Mouse (Mus musculus): Measurements from ENCODE around the gene Chmp5.

Gene Chmp5

DNA sequence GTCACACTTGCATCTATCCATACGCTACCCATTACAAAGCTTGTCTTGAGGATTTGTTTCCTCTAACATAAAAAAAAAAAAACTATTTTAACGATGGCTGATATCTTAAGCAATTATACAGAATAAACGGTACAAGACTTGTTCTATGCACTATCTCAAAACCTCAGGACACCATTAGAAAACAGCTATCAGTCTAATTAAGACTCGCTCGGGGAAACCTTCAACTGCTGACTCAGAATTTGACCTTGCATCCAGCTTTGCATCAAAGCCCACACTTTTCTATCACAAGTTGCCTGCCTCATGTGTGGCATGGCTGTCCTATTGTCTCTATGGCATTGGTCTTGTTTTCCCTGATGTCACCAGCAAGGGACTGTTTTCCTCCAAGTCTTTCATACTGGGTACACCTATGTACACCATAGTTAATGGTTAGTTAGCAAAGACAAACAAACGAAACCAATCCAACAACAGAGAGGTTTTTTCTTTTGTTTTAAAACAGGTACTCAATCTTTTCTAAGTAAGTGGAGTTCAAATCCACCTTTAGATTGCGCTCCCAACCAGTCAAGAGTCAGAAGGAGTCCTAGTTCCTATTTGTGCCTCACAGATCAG is 1.6 kb upstream of the Chmp5 start:
- no peak for DNase-seq (ENCODE audit: low spot score)

DNA sequence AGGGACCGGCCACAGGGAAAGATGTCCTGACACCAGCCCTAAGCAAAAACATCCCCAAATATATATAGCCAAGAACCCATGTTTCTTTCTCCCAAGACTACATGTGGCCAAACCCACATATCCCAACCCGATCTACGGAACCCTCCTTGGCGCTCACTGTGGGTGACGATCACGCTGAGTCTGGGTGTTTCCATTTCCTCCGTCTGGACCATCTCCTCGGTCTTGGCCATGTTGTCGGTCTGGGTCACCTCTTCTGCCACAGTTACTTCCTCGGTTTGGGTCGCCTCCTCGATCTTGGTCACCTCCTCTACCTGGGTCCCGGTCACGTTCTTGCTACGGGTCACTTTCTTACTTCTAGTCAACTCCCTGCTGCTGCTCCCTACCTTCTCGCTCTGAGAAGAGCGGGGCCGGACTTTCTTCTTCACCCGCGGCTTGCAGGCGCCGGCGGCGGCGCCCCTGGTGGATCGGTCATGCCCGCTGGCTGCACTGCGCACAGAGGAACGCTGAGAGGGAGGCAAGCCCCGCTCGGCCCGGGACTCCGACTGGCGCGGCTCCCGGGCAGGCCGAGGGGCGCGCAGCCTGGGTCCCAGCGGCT is 545 bp upstream of the Chmp5 start:
- no peak for DNase-seq (ENCODE audit: low spot score)

- DNase-seq (ENCODE audit: low spot score): peak; percentile 54
Measured at GRCm38 (mm10) chr4:40953521-40953920, 5.3 kb downstream of the Chmp5 start.

GRCm38 (mm10) chr4:40955942-40956341 is 7.7 kb downstream of the Chmp5 start:
- DNase-seq (ENCODE audit: low spot score): no peak

DNA sequence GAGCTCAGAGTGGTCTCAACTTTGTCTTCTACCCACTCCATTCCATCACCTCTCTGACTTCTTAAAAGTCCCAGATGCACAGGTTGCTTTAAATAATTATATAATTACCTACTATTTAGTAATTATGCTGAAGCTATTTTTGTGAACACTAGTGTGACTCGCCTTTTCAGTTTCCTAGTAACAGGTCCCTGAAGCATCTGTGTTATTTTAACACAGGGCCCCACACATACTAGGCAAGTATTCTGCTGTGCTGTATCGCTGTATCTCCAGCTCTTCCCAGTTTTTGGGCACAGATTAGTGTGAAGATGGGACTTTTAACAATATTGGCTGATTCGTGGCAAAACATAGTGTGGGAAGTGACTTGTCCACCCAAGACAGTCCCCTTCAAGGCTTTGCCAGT is 15.3 kb downstream of the Chmp5 start:
- DNase-seq (ENCODE audit: low spot score): no peak

- DNase-seq (ENCODE audit: low spot score): no peak
Measured at GRCm38 (mm10) chr4:40969161-40969560, 21.0 kb downstream of the Chmp5 start.

DNA sequence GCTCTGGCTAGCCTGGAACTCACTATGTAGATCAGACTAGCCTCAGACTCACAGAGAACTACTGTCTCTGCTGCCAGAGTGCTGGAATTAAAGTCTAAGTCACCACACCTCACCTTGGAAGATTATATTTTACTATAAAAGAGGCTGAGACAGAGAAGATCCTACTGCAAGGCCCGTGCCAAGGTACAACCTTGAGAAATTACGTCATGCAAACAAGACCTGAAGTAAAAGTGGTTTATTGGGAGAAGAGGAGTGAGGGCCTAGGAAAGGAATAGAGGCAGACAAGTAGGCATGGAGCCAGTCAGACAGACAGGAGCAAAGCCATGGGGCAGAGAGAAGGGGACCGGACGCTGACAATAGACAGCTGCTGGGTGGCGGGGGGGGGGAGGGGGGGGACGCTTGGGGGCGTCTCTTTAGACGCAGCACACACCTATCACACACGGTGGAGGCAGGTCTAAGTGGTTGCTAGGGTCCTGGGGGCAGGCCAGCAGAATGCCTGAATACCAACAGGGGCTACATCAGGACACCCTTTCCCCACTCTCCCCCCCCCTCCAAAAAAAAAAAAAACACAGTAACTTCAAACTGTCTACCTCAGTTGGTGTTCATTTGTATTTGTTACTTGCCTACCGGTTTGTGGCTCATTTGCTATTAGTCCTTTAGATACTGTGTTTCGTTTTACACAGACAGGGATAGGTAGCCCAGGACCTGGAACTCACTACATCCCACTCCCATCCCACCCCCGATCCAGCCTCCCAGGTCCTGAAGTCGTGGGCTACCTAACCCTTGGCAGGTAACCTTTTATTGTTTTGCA is 21.8 kb downstream of the Chmp5 start:
- DNase-seq (ENCODE audit: low spot score): no peak

GRCm38 (mm10) chr4:40970592-40970841 is 22.3 kb downstream of the Chmp5 start:
- DNase-seq (ENCODE audit: low spot score): no peak

- DNase-seq (ENCODE audit: low spot score): peak; percentile 95
Measured at GRCm38 (mm10) chr4:40970842-40971701, 22.9 kb downstream of the Chmp5 start, which contains the start of gene Nfx1. TSS of gene Nfx1 (plus strand) at chr4:40970906.

GRCm38 (mm10) chr4:40971744-40972143 is 23.5 kb downstream of the Chmp5 start:
- peak; percentile 76 for DNase-seq (ENCODE audit: low spot score)

DNA sequence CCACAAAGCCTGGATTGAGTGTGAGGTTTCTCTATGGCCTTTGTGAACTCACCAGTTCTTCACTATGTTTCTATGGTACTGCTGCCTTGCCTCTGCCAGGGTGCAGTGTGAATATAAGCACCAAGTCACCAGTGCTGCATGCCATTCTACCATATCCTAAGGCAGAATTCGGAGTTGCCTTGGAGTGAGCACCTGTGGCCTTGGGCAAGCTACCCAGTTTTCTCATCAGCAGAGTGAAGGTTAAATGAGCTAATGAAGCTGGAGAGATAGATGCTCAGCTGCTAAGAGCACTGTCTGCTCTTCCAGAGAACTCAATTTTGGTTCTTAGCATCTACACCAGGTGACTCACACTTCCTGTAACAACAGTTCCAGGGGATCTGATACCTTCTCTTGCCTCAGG is 25.8 kb downstream of the Chmp5 start:
- no peak for DNase-seq (ENCODE audit: low spot score)

GRCm38 (mm10) chr4:40975678-40976077 is 27.5 kb downstream of the Chmp5 start:
- no peak for DNase-seq (ENCODE audit: low spot score)

GRCm38 (mm10) chr4:40976651-40977050 is 28.4 kb downstream of the Chmp5 start:
- no peak for DNase-seq (ENCODE audit: low spot score)

DNA sequence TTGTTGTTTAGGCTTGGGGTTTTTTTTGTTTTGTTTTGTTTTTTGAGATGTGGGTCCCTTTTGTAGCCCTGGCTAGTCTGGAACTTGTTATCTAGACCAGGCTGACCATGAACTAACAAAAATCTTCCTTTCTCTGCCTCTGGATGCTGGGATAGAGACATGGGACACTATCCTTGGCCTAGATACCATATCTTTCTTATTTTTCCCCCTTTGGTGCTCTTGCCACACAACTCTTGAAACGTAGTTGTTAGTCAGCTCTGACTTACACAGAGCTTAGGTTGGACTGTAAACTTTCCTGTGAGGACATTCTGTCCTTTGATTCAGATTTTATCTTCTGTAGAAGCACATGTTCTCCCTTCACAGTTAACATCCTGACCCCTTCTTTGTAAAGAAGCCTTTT is 31.2 kb downstream of the Chmp5 start:
- no peak for DNase-seq (ENCODE audit: low spot score)

- DNase-seq (ENCODE audit: low spot score): no peak
Measured at GRCm38 (mm10) chr4:40982486-40982885, 34.3 kb downstream of the Chmp5 start.

GRCm38 (mm10) chr4:40983686-40984085 is 35.5 kb downstream of the Chmp5 start:
- DNase-seq (ENCODE audit: low spot score): no peak

GRCm38 (mm10) chr4:40989633-40990032 is 41.4 kb downstream of the Chmp5 start:
- no peak for DNase-seq (ENCODE audit: low spot score)

DNA sequence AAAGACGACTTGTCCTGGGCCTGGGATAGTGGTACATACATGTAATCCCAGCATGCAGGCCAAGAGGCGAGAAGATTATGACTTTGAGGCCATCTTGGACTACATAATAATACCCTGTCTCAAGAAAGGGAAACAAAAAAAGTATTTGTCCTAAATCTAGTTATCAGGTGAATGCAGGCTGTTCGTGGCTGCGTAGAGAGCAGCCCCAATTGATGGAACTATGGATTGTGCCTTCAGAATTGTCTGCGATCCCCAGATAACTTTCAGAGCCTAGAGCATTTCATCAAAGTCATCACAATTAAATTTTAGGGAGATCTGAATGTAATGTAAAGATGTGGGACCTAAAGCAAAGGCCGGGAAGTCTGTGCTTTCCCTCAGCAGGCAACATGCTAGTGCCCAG is 48.1 kb downstream of the Chmp5 start:
- no peak for DNase-seq (ENCODE audit: low spot score)

DNA sequence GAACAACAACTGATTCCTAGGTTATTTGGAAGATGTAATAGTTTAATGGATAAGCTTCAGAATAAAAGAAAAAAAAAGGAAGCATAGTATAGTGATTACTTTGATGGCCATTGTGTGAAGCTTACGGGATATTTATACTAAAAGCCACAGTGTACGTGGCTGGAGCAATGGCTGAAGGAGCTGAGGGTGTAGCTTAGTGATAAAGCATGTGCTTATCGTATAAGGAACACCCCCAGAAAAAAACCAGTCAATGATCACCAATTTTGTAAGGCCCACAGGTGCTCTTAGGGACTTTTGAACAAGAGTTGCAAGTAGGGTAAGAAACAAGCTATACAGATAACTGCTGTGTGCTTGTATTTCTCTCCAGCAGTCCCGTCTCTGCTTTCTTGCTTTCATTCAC is 49.7 kb downstream of the Chmp5 start:
- no peak for DNase-seq (ENCODE audit: low spot score)

GRCm38 (mm10) chr4:41000271-41000670 is 52.1 kb downstream of the Chmp5 start:
- no peak for DNase-seq (ENCODE audit: low spot score)

- no peak for DNase-seq (ENCODE audit: low spot score)
Measured at GRCm38 (mm10) chr4:41000842-41001639, 52.8 kb downstream of the Chmp5 start.

- DNase-seq (ENCODE audit: low spot score): no peak
Measured at GRCm38 (mm10) chr4:41013351-41013750, 65.1 kb downstream of the Chmp5 start.

Measured in testis, postnatal 10 days (tissue).